ENCODE assay signal across 8 mouse cellular contexts in the genomic region with DNA sequence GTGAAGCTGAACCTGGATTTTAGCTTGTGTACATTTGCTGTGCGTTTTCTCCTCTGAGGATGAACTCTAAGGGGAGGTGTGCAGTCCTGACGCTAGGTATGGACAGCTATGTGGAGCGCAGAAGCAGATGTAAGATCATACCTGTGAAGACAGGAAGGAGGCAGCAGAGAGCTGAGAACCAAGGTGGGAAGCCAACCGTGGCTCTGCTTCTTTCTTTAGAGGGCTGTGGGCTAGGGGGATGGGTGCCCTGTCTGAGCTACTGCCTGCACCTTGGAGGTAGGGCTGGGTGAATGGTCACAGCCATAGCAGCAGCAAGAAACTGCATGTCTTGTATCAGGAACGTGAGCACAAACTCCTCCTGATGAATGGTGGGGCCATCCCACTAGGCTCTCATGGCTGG.
DNase-seq lines count a peak whose midpoint lies in the region; ATAC-seq and TF ChIP-seq lines count a peak whose summit lies in the region.
"Had no signal": no experiment of that assay in that cellular context is flagged by ENCODE, and none has a peak within 500 bp of the region (broad histone marks: within the 10 kb centered on the region; RNA-seq: fewer than 3 reads in every experiment).

No protein-coding gene starts in this region.

- intact Hi-C loops in left cerebral cortex, postnatal 4 days (cut with DNase I), result no loop called here

- H3K36me3 ChIP-seq in forebrain, embryonic 14.5 days (ENCODE audit: control insufficient read depth, insufficient read depth, low read length), result no peaks in the 10 kb centered on the region
- H3K36me3 ChIP-seq: liver, embryonic 15.5 days had no signal

- H3K27ac ChIP-seq in forebrain, embryonic 14.5 days (ENCODE audit: low read depth, low read length), result no peak overlapping the region
- H3K27ac ChIP-seq: liver, embryonic 15.5 days had no signal

- no peak overlapping the region for H3K9ac ChIP-seq in forebrain, embryonic 14.5 days (ENCODE audit: low read length)
- H3K9ac ChIP-seq: liver, embryonic 15.5 days had no signal

- peaks cover under 1% of the 10 kb centered on the region; the same call in 1 of the 2 replicates for H3K4me1 ChIP-seq in forebrain, embryonic 14.5 days (ENCODE audit: control insufficient read depth, insufficient read depth, low read length)
- H3K4me1 ChIP-seq in lung, adult 2 months (ENCODE audit: control insufficient read depth, insufficient read depth, low read length), result no peaks in the 10 kb centered on the region
- H3K4me1 ChIP-seq: liver, embryonic 15.5 days had no signal

- H3K9me3 ChIP-seq in forebrain, embryonic 14.5 days (replicated peaks; ENCODE audit: control insufficient read depth, low read length), result no peaks in the 10 kb centered on the region
- H3K9me3 ChIP-seq: liver, embryonic 15.5 days had no signal

- WGBS in forebrain, embryonic 14.5 days, result 25% methylated on average over 5 of the region's 5 CpGs
- WGBS in lung, adult 2 months, result 23% methylated on average over 5 of the region's 5 CpGs

- no peak for TF ChIP-seq POLR2A in lung, adult 2 months (IDR thresholded peaks at IDR 0.05; ENCODE audit: borderline replicate concordance, extremely low read depth, low read depth, low read length)

- H3K27me3 ChIP-seq in forebrain, embryonic 14.5 days (replicated peaks; ENCODE audit: control insufficient read depth, insufficient read depth, low read length), result no peaks in the 10 kb centered on the region
- H3K27me3 ChIP-seq: liver, embryonic 15.5 days had no signal

- DNase-seq in left cerebral cortex, postnatal 4 days, result peak; percentile 40
- no peak for DNase-seq in left cerebral cortex, adult 9 months (ENCODE audit: low spot score in 2 of 2)
- peak; percentile 82 for DNase-seq in ZHBTc4 (ENCODE audit: low read depth, low spot score)
- DNase-seq in forebrain, embryonic 14.5 days (ENCODE audit: low spot score), result peak; percentile 52
- DNase-seq in mesoderm, embryonic 11.5 days (ENCODE audit: low read depth, low spot score), result peak; percentile 62
- no peak for DNase-seq in adipocyte (ENCODE audit: low spot score)
- no peak for DNase-seq in lung, adult 2 months

- H3K4me2 ChIP-seq in forebrain, embryonic 14.5 days (ENCODE audit: low read length), result no peak overlapping the region
- H3K4me2 ChIP-seq: liver, embryonic 15.5 days had no signal

- H3K4me3 ChIP-seq in forebrain, embryonic 14.5 days (ENCODE audit: low read depth, low read length), result no peak overlapping the region
- H3K4me3 ChIP-seq in lung, adult 2 months (replicated peaks; ENCODE audit: extremely low read depth, low read depth, low read length), result no peak overlapping the region
- H3K4me3 ChIP-seq: liver, embryonic 15.5 days had no signal

- peak; percentile 69; the same call in 1 of the 2 replicates for ATAC-seq in forebrain, embryonic 14.5 days

- no peak for TF ChIP-seq CTCF in lung, adult 2 months (IDR thresholded peaks at IDR 0.05; ENCODE audit: insufficient read depth, low read length)

Comparison
In these comparisons a context has a peak if more than half of its experiments do, and no peak if none do; other contexts are left out.
1. DNase-seq: peak in left cerebral cortex, postnatal 4 days (single experiment), ZHBTc4 (single experiment), forebrain, embryonic 14.5 days (single experiment) and mesoderm, embryonic 11.5 days (single experiment); none in left cerebral cortex, adult 9 months (0 of 2), adipocyte (single experiment) and lung, adult 2 months (single experiment).